Mouse (Mus musculus) small intestine, adult 2 months (tissue): Measurements from ENCODE around the gene Ankrd66.

ENCODE experiments used
- CTCF ChIP-seq: fragments of 200-500 bp; IDR thresholded peaks from 2 replicates; pipeline ENCODE4 v1.5.1; 2012; ENCODE audit warnings: low read depth, mild to moderate bottlenecking, control low read depth, inconsistent platforms, low read length, moderate library complexity, mixed read lengths; ENCODE audit not compliant: insufficient replicate concordance, insufficient read length; ENCODE audit errors: extremely low read depth
- POLR2A ChIP-seq: fragments of 200-500 bp; IDR thresholded peaks from 2 replicates; pipeline ENCODE4 v1.6.1; 2012; ENCODE audit warnings: low read depth, mild to moderate bottlenecking, control low read depth, inconsistent platforms, low read length, moderate library complexity

GRCm38 (mm10) chr17:43567593-43567991, 24.2 kb upstream of the Ankrd66 start:
- TF ChIP-seq CTCF, result no peak
- no peak for TF ChIP-seq POLR2A
